Mouse (Mus musculus): Measurements from ENCODE around the gene Rnf212b. TPM values are rescaled to one million over a fixed set of nuclear protein-coding genes. Genes with fewer than 3 reads are reported as not detected.
"Not testable (repeated sequence)": the region's sequence is repeated elsewhere in the genome, so short reads cannot be mapped to it uniquely, and the experiment has no call there.

Rnf212b gene
- polyA plus RNA-seq (2011; ENCODE audit: insufficient read depth, insufficient read length, low replicate concordance, missing spikeins) = not detected in 2 replicates

- H3K4me3 ChIP-seq (replicated peaks; ENCODE audit: control insufficient read depth, low read depth, low read length) = no peak within 1 kb of the TSS
- no peak for TF ChIP-seq POLR2A (IDR thresholded peaks at IDR 0.05; ENCODE audit: borderline replicate concordance, control insufficient read depth, low read depth, low read length)
- H3K4me1 ChIP-seq (ENCODE audit: control insufficient read depth, insufficient read depth, low read length) = no peaks in the 10 kb centered on the region
- H3K27ac ChIP-seq (ENCODE audit: control insufficient read depth, insufficient read depth, low read depth, low read length, poor library complexity) = no peak within 1 kb of the TSS
- 85% methylated on average over 29 of the region's 29 CpGs for WGBS
These were observed at the start of gene Rnf212b for GRCm38 (mm10) chr14:54813991-54814390. TSS of gene Rnf212b (plus strand) at chr14:54814141.

- H3K27ac ChIP-seq (ENCODE audit: control insufficient read depth, insufficient read depth, low read depth, low read length, poor library complexity); H3K4me3 ChIP-seq (replicated peaks; ENCODE audit: control insufficient read depth, low read depth, low read length); H3K4me1 ChIP-seq (ENCODE audit: control insufficient read depth, insufficient read depth, low read length): not testable (repeated sequence)
- 90% methylated on average over 7 of the region's 7 CpGs for WGBS
These were observed 47.0 kb upstream of the Rnf212b start for GRCm38 (mm10) chr14:54766937-54767336.

GRCm38 (mm10) chr14:54768314-54769067 lies 45.5 kb upstream of the Rnf212b start:
- H3K4me1 ChIP-seq (ENCODE audit: control insufficient read depth, insufficient read depth, low read length) = no peaks in the 10 kb centered on the region; the same call in none of the 2 replicates
- no peak overlapping the region for H3K27ac ChIP-seq (ENCODE audit: control insufficient read depth, insufficient read depth, low read depth, low read length, poor library complexity)
- TF ChIP-seq POLR2A (IDR thresholded peaks at IDR 0.05; ENCODE audit: borderline replicate concordance, control insufficient read depth, low read depth, low read length) (no peak), CTCF (IDR thresholded peaks at IDR 0.05; ENCODE audit: control insufficient read depth, insufficient read depth, low read length) (no peak)
- no peak overlapping the region for H3K4me3 ChIP-seq (replicated peaks; ENCODE audit: control insufficient read depth, low read depth, low read length)
- 32% methylated on average over 10 of the region's 10 CpGs for WGBS

- 86% methylated on average over 5 of the region's 5 CpGs for WGBS
- TF ChIP-seq POLR2A (IDR thresholded peaks at IDR 0.05; ENCODE audit: borderline replicate concordance, control insufficient read depth, low read depth, low read length) = no peak
- TF ChIP-seq CTCF (IDR thresholded peaks at IDR 0.05; ENCODE audit: control insufficient read depth, insufficient read depth, low read length) = no peak
- H3K4me1 ChIP-seq (ENCODE audit: control insufficient read depth, insufficient read depth, low read length) = no peaks in the 10 kb centered on the region; the same call in none of the 2 replicates
- H3K4me3 ChIP-seq (replicated peaks; ENCODE audit: control insufficient read depth, low read depth, low read length) = no peak overlapping the region
- no peak overlapping the region for H3K27ac ChIP-seq (ENCODE audit: control insufficient read depth, insufficient read depth, low read depth, low read length, poor library complexity)
These were observed 44.9 kb upstream of the Rnf212b start for GRCm38 (mm10) chr14:54769068-54769425.

- no peak overlapping the region for H3K4me3 ChIP-seq (replicated peaks; ENCODE audit: control insufficient read depth, low read depth, low read length)
- H3K4me1 ChIP-seq (ENCODE audit: control insufficient read depth, insufficient read depth, low read length) = no peaks in the 10 kb centered on the region; the same call in none of the 2 replicates
- no peak overlapping the region for H3K27ac ChIP-seq (ENCODE audit: control insufficient read depth, insufficient read depth, low read depth, low read length, poor library complexity)
- TF ChIP-seq POLR2A (IDR thresholded peaks at IDR 0.05; ENCODE audit: borderline replicate concordance, control insufficient read depth, low read depth, low read length) = no peak
- TF ChIP-seq CTCF (IDR thresholded peaks at IDR 0.05; ENCODE audit: control insufficient read depth, insufficient read depth, low read length) = no peak
- 76% methylated on average over 5 of the region's 5 CpGs for WGBS
These were observed 43.6 kb upstream of the Rnf212b start for GRCm38 (mm10) chr14:54770373-54770772.

- H3K27ac ChIP-seq (ENCODE audit: control insufficient read depth, insufficient read depth, low read depth, low read length, poor library complexity) = no peak overlapping the region
- no peaks in the 10 kb centered on the region; the same call in none of the 2 replicates for H3K4me1 ChIP-seq (ENCODE audit: control insufficient read depth, insufficient read depth, low read length)
- TF ChIP-seq POLR2A (IDR thresholded peaks at IDR 0.05; ENCODE audit: borderline replicate concordance, control insufficient read depth, low read depth, low read length) = no peak
- H3K4me3 ChIP-seq (replicated peaks; ENCODE audit: control insufficient read depth, low read depth, low read length) = no peak overlapping the region
- 82% methylated on average over 20 of the region's 20 CpGs for WGBS
These were observed 41.5 kb upstream of the Rnf212b start for GRCm38 (mm10) chr14:54772333-54772856.

- TF ChIP-seq CTCF (IDR thresholded peaks at IDR 0.05; ENCODE audit: control insufficient read depth, insufficient read depth, low read length) (no peak), POLR2A (IDR thresholded peaks at IDR 0.05; ENCODE audit: borderline replicate concordance, control insufficient read depth, low read depth, low read length) (no peak)
- Histone ChIP-seq H3K4me1 (ENCODE audit: control insufficient read depth, insufficient read depth, low read length) (no peaks in the 10 kb centered on the region), H3K27ac (ENCODE audit: control insufficient read depth, insufficient read depth, low read depth, low read length, poor library complexity) (no peak overlapping the region), H3K4me3 (replicated peaks; ENCODE audit: control insufficient read depth, low read depth, low read length) (no peak overlapping the region)
- 79% methylated on average over 7 of the region's 7 CpGs for WGBS
These were observed 38.4 kb upstream of the Rnf212b start for GRCm38 (mm10) chr14:54775534-54776041.

- WGBS = 62% methylated on average over 5 of the region's 5 CpGs
- TF ChIP-seq CTCF (IDR thresholded peaks at IDR 0.05; ENCODE audit: control insufficient read depth, insufficient read depth, low read length) (no peak), POLR2A (IDR thresholded peaks at IDR 0.05; ENCODE audit: borderline replicate concordance, control insufficient read depth, low read depth, low read length) (no peak)
- Histone ChIP-seq H3K27ac (ENCODE audit: control insufficient read depth, insufficient read depth, low read depth, low read length, poor library complexity) (no peak overlapping the region), H3K4me3 (replicated peaks; ENCODE audit: control insufficient read depth, low read depth, low read length) (no peak overlapping the region), H3K4me1 (ENCODE audit: control insufficient read depth, insufficient read depth, low read length) (no peaks in the 10 kb centered on the region; the same call in 1 of the 2 replicates)
These were observed 37.2 kb upstream of the Rnf212b start for GRCm38 (mm10) chr14:54776768-54777167.

Measured in bone marrow, adult 2 months (tissue).